Mouse (Mus musculus) Patski (cell line): ENCODE data around the gene Cpxm2. TPM values are rescaled to one million over a fixed set of nuclear protein-coding genes. Genes with fewer than 3 reads are reported as not detected.

Source experiments
- ATAC-seq: fragments of 100-300 bp; one replicate; pipeline ENCODE4 v1.8.0; 2021
- CTCF ChIA-PET: fragments of 350-600 bp; sonication (Branson Sonifier 250); formaldehyde crosslinking; loops from one replicate; lab custom pipeline; 2022; ENCODE audit warnings: inconsistent platforms; lab: Charles Lee
- POLR2A ChIA-PET: fragments of 350-600 bp; sonication (Branson Sonifier 250); formaldehyde crosslinking; loops from one replicate; lab custom pipeline; 2022; ENCODE audit warnings: antibody characterized with exemption, inconsistent platforms; lab: Charles Lee
- DNase-seq: peaks from one replicate; pipeline ENCODE4 v3.0.0-alpha.2; 2011; ENCODE audit warnings: low read depth, low spot score
- H3K27me3 ChIP-seq: fragments of 371-371 bp; one replicate; pipeline ENCODE4 v1.5.1; 2021
- CTCF ChIP-seq: fragments of 100-300 bp; IDR thresholded peaks from one replicate; pipeline ENCODE4 v1.5.1; 2021
- in situ Hi-C: fragments of 300-500 bp; cut with MboI; formaldehyde crosslinking; loops from 3 replicates; pipeline ENCODE4 v1.11.1; 2018; ENCODE audit warnings: low pct_unique_long_range_greater_than_20kb, mixed read lengths
- polyA plus RNA-seq: library from polyadenylated mRNA; unstranded; gene quantifications from one replicate; pipeline ENCODE4 v1.2.3, GENCODE M21; 2021

Cpxm2 gene
- polyA plus RNA-seq = not detected

GRCm38 (mm10) chr7:132154368-132154961 lies at the start of gene Cpxm2:
Gene Cpxm2 (minus strand): TSS chr7:132154739.
- ATAC-seq (no peak), DNase-seq (no peak)
- ChIA-PET CTCF (no interaction called here), POLR2A (no interaction called here)
- peaks cover 13% of the 10 kb centered on the region for H3K27me3 ChIP-seq
- in situ Hi-C loops = no loop called here
- TF ChIP-seq CTCF = no peak

- CTCF ChIA-PET = no interaction called here
- in situ Hi-C loops = no loop called here
- H3K27me3 ChIP-seq = peaks cover 5% of the 10 kb centered on the region
- DNase-seq (no peak), ATAC-seq (no peak)
- TF ChIP-seq CTCF = no peak
- POLR2A ChIA-PET = no interaction called here
Measured at GRCm38 (mm10) chr7:132204073-132204612, 49.6 kb upstream of the Cpxm2 start.

GRCm38 (mm10) chr7:132199686-132200085 lies 45.1 kb upstream of the Cpxm2 start:
- ChIA-PET POLR2A (interaction anchor here (0.6 kb wide), 1 partner anchor 12 kb away, joined by 3 read pairs; no protein-coding TSS in a partner anchor), CTCF (no interaction called here)
- no peaks in the 10 kb centered on the region for H3K27me3 ChIP-seq
- DNase-seq = no peak
- in situ Hi-C loops = no loop called here
- no peak for TF ChIP-seq CTCF
- no peak for ATAC-seq

DNA sequence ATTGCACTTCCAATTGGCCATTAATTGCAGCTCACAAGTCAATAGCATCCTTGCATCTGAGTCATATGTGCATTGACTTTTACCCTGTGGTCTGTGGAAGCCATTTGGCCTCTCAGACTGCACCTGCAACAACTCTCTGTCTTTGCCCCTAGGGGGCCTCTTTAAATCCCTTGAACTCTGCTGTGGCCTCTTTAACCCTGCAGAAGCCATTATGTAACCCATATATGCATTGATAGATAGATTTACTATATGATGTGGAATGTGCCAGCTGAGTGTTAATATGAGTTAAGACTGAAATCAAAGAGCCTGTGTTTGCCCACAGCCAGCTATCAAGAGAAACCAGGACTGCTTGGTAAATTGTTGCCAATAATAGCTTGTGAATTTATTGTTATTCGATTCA lies 44.3 kb upstream of the Cpxm2 start:
- ChIA-PET POLR2A (no interaction called here), CTCF (no interaction called here)
- DNase-seq = no peak
- ATAC-seq = no peak
- no peaks in the 10 kb centered on the region for H3K27me3 ChIP-seq
- no peak for TF ChIP-seq CTCF
- in situ Hi-C loops = no loop called here

DNA sequence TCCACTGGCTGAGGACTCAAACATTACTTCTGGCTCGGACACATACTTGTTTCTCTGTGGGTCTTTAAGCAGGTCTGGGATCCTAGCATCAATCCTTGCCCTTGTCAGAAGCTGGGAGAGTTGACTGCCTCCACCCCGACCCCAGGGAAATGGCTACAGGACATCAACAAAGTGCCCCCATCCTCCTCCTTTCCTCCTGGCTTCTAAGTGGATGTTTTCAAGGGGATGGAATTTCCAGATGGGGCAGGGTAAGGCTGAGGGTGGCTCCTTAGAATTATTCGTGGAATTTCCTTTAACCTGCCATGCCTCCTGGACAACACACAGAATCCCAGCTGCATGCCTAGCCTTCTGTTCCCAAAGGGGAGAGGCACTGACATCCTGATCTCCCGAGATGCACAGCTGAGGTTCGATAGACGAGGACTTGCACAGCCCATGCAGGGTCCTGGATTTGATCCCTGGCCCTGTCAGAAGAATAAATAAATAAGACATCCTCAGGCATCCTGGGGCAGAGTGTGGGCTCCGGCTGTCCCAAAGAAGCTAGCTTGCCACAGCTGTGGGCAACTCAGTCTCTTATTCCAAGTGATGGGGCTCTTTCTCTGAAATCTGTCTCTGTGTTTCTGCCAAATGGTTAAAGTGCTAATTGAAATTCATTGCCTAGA lies 43.4 kb upstream of the Cpxm2 start:
- ATAC-seq = no peak
- CTCF ChIA-PET = no interaction called here

GRCm38 (mm10) chr7:132196581-132196980 lies 42.0 kb upstream of the Cpxm2 start:
- ATAC-seq = no peak
- POLR2A ChIA-PET = no interaction called here
- H3K27me3 ChIP-seq = no peaks in the 10 kb centered on the region
- no peak for TF ChIP-seq CTCF
- in situ Hi-C loops = no loop called here
- CTCF ChIA-PET = no interaction called here
- DNase-seq = no peak

More for the DNA sequence above, 43.4 kb upstream of the Cpxm2 start:
- in situ Hi-C loops = no loop called here
- DNase-seq = no peak
- POLR2A ChIA-PET = no interaction called here
- no peak for TF ChIP-seq CTCF
- no peaks in the 10 kb centered on the region for H3K27me3 ChIP-seq

- H3K27me3 ChIP-seq = peaks cover 8% of the 10 kb centered on the region
- no peak for TF ChIP-seq CTCF
- in situ Hi-C loops = no loop called here
- CTCF ChIA-PET = no interaction called here
- no peak for ATAC-seq
- POLR2A ChIA-PET = no interaction called here
- DNase-seq = no peak
Measured at GRCm38 (mm10) chr7:132193606-132194005, 39.1 kb upstream of the Cpxm2 start.

DNA sequence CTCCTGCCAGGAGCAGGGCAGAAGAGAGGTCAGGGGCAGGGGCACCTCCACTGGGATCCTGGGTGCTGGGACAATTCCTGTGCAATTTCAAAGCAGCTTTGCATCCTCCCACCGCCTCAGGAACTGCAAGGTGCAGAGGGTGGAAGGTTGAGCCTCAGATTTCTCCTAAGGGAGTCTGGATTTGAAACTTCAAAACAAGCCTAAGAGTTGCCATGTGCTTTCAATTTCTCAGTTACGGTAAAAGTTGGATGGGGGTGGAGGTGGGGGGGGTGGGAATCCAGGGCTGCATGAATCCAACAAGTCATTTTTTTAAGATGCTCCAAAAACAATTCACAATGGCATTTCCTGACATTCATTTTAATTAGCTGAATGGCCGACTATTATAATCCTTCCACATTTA lies 32.9 kb upstream of the Cpxm2 start:
- ATAC-seq (no peak), DNase-seq (no peak)
- H3K27me3 ChIP-seq = peaks cover 8% of the 10 kb centered on the region
- ChIA-PET CTCF (no interaction called here), POLR2A (no interaction called here)
- in situ Hi-C loops = no loop called here
- no peak for TF ChIP-seq CTCF

GRCm38 (mm10) chr7:132183892-132184404 lies 29.4 kb upstream of the Cpxm2 start:
- ChIA-PET POLR2A (no interaction called here), CTCF (interaction anchor here (1.2 kb wide), 1 partner anchor 8 kb away, joined by 4 read pairs; no protein-coding TSS in a partner anchor)
- in situ Hi-C loops = no loop called here
- DNase-seq = no peak
- no peaks in the 10 kb centered on the region for H3K27me3 ChIP-seq
- no peak for TF ChIP-seq CTCF
- no peak for ATAC-seq

GRCm38 (mm10) chr7:132181586-132182198 lies 27.2 kb upstream of the Cpxm2 start:
- CTCF ChIA-PET = no interaction called here
- DNase-seq = no peak
- no peak for ATAC-seq
- no peaks in the 10 kb centered on the region for H3K27me3 ChIP-seq
- POLR2A ChIA-PET = no interaction called here
- in situ Hi-C loops = no loop called here
- no peak for TF ChIP-seq CTCF

DNA sequence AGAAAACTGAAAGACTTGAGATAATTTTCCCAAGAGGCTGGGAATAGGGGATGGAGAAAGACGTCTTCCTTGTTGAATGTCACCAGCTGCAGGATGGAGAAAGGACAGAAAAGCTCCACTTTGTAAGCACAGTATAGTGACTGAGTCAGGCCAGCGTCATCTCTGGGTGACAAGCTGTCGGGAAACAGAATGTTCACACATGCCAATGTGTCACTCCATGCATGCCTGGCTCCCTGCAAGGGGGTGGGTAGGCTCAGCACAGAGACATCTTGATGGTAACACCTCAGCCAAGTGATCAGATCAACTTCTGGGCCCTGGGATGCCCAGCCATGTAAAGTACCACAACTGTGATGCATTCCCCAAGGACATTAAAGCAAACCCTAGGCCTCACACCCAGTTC lies 26.5 kb upstream of the Cpxm2 start:
- ChIA-PET CTCF (no interaction called here), POLR2A (no interaction called here)
- in situ Hi-C loops = no loop called here
- no peak for TF ChIP-seq CTCF
- DNase-seq (no peak), ATAC-seq (no peak)
- H3K27me3 ChIP-seq = no peaks in the 10 kb centered on the region
